Mouse (Mus musculus): ENCODE measurements around the gene Lrig2.

Gene Lrig2

DNA sequence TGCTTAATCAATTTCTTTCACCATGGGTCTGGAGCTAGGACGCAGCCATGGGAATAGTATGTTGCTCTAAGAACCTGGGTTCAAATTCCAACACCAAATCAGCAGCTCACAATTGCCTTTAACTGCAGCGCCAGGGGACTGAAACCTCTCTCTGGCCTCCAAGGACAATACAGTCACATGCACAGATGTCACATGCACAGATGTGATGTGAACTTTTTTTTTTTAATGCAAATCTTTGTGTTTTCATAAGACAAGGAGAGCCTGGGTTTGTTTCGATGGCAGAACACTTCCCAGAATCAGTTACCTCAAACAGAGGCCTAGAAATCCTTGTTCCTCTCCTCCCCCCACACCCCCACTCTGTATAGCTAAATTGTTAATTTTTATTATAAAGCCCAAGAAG, 133.5 kb downstream of the Lrig2 start:
- DNase-seq (ENCODE audit: extremely low spot score, low read depth, low spot score) = no peak

DNA sequence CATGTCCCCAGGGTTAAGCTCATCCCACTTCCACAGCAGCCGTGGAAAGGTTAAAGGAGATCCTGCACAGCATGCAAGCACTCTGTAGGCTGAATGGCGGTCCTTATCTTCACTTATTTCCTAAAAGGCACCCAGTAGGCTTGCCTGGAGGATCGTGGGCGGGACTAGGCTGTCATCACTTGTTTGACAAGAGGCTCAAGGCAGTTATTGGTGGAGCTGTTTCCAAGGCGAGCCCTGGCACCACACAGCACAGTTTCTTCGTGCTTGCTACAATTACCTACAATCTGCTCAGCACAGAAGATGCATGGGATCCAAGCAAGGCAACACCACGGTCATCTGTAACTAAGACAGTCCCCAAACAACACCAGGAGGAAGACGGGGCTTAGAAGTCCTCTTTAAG, 137.8 kb downstream of the Lrig2 start:
- DNase-seq (ENCODE audit: extremely low spot score, low read depth, low spot score) = no peak

DNA sequence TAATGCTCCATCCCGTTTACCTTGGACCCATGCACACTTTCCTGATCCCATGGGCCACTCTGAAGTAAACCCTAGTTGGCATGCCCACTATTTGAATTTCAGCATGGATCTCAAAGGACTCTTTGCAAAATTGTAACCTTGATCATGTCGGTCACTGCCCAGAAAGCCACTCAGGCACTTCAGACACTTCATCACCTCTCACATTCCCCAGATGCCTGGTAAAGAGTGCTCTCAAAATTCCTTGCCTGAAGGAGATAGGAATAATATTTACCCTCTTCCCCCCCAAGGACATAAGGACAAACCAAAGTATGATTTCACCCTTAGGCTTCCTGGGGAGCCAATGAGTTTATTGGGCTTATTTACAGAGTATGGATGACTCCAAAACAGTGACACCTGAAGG, 139.3 kb downstream of the Lrig2 start:
- DNase-seq (ENCODE audit: extremely low spot score, low read depth, low spot score) = no peak

DNA sequence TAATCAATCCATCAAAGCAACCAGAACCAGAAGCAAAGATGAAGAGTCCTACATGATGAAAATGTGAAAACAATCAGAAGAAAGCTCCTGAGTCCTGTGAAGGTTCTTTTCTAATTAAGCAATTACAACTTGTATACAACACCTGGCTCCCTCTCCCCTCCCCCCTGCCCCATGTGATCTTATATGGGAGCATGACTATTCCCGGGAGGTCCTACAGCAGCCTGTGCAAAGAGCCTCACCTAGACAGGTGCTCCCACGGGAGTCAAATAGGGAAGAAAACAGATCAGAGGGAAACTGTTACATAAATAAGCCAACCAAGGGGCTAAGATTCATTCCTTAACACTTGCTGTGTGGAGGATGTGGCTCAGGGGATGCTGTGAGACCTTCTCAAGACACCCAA, 143.8 kb downstream of the Lrig2 start:
- no peak for DNase-seq (ENCODE audit: extremely low spot score, low read depth, low spot score)

DNA sequence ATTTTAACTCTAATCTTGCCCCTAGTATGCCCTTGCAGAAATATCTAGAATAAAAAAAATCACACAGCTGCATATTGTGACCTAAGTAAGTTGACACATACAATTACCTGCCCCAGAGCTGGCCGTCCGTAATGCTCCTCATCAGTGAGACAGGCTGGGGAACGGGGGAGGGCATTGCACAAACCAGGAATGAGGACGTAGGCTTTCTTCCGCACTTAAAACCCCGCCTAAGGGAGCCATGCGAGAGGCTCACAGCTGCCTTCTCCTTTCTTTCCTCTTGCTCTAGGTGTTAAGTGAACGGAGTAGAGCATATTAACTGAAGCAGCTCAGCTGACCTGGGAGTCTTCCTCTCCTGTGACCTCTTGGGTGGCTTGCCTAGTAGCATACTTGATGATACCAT, 149.9 kb downstream of the Lrig2 start:
- no peak for DNase-seq (ENCODE audit: extremely low spot score, low read depth, low spot score)

DNA sequence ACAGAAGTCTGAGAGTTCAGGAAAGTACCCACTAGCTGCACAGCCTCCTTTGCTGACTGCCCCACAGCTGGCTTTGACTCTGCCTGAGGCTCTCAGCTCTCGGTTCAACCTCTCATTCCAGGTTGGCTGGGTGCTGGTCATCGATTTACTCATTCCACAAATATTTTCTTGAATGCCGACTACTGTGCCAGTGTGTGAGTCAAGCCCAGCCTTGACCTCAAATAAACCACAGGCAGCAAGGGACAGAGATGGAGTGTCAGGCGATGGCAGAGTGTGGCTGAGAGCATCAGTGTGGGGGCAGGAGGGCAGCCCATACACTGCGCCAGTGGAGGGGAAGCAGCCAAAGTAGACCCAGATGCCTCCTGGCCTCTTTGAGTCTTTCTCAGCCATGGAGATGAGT, 151.4 kb downstream of the Lrig2 start:
- DNase-seq (ENCODE audit: extremely low spot score, low read depth, low spot score) = no peak

DNA sequence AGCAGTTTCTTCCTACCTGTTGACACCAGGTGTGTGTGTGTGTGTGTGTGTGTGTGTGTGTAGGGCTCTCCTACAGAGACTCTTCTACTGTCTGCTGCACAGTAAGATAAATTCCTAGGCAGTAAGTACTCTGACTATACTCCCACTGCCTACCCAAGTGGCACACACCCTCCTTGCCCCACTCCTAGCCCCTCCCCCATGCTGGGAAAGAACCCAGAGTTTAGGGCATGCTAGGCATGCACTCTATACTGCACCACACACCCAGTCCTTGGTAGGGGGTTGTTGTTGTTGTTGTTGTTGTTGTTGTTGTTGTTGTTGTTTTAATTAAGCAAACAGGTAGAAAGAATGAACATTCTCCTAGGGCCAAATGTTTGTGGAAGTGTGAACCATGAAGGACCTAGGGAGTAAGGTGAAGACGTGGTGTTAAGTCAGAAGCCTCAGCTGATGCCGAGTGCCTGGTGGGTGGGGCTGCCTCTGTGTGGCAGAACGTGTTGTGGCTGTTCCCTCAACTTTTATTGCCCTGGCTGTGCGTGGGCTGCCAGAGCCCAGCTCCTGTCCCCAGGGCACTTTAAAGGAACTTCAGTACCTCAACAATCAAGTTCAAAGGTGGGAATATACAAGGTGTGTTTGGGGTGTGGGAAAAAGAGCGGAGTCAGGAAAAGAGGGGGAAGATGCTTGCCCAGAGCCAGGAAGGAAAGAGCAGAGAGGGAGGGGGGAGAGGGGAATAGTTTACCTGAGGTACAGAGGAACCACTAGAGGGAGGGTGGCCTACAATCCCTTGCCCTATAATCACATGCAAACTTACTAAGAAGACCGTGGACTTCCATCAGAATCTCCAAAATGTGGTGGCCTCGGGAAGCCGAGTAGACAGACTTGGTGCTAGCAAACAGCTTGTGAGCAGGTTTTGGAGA, 152.2 kb downstream of the Lrig2 start:
- no peak for DNase-seq (ENCODE audit: extremely low spot score, low read depth, low spot score)

DNA sequence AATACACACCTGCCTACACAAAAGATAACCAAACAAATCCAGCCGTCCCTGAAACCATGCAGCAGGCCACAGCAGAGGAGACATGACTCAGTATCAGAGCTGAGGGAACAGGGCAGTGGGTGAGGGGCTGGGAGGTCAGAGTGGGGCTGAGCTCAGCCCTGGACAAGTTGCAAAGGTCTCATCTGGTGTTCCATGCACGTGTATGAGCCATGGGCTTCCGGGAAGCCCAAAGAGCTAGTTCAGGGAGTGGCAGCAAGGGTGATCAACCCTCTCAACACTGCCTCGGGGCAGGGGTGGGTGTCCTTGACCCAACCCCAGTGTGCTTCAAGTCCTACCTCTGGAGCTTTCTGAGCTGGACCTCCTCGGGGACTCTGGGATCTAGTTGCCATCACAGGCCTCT, 153.0 kb downstream of the Lrig2 start:
- no peak for DNase-seq (ENCODE audit: extremely low spot score, low read depth, low spot score)

DNA sequence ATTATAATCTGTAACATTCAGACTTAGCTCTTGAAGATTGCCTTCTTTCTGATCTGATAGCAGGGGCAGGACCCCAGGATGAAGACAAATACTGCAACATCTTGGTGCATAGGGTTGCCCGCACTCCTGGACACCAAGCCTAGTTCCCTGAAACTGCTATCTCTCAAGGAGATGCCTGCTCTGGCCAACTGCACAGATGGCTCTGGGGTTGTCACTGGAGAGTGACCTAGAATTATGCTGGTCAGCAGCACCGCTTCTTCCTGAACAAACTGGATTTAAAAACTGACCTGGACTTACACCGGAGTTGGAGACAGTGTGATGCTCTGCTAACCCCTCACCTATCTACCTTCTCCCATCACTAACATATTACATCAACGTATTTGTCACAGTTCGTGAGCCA, 155.6 kb downstream of the Lrig2 start:
- no peak for DNase-seq (ENCODE audit: extremely low spot score, low read depth, low spot score)

DNA sequence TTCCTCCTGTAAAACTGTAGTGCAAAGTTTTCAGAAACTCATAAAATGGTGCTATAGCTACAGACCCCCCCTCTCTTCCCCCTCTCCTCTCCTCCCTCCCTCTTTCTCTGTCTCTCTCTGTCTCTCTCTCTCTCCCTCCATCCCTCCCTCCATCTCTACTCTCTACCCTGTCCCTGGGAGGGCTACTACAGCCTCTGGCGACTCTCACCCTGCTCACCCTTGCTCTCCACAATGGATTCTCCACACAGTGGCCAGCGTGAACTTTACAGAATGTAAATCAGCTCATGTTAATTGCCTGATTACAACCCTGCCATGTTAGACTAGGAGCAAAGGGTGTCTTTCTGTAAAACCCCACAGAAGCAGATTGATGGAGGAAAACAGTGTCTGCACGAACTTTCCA, 157.8 kb downstream of the Lrig2 start:
- DNase-seq (ENCODE audit: extremely low spot score, low read depth, low spot score) = no peak

DNA sequence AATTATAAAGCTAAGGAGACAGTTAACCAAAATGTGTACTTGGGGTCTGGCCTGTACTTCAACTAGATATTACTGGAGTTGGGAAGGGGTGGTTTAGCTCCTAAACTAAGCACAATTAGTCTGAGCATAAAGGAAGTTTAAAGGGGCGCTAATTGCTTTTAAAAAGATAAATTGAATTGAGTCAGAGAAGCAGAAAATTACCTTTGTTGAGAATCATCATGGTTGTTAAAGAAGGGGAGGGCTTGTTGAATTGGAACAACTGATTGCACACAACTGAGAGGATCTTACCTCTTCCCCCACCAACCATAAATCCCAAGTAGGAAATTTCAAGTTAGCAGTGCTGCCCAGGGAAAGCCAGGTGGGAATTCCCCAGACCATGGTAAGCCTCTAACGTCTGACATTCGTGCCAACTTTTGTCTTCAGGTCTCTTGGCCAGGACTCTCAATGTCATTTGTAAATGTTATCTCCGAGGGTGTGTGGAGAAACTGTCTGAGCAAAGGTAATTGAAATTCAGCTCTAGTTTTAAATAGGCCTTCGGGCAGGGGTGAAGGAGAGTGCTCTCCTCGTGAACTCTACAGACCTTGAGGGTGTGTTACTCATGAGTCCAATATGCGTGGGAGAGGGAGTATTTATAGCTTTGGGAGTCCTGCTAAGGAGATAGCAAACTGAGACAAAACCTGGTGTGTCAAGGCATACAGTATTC, 159.2 kb downstream of the Lrig2 start:
- DNase-seq (ENCODE audit: extremely low spot score, low read depth, low spot score) = no peak

DNA sequence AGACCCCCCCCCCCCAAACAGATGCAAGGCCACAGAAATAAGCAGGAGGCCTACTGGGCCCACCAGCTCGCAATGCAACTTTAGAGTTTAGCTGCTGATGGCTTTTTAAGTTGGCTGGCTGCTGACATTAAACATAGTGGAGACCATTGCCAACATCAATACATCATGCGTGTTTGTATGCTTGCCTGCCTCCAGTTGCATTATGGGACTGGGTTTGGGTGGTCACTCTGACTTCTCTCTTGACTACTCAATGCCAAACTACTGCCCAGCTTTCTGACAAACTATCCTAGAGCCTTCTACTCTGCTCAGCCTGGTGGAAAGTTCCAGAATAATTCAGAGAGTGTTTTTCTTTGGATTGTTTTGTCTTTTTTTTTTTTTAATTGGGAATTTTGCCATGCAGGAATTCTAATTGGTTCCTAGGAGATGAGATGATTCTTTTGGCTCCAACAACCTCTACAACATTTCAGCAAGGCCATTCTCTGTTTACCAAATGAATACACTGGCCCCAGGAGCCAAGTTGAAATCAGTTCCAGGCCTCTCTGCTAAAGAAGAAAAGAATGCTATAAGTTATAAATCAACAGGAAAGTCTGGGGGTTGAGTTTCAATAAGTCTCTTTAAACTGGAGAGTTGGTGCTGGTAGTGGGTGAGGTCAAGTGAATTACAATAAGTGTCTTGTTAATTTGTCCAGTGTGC, 161.3 kb downstream of the Lrig2 start:
- no peak for DNase-seq (ENCODE audit: extremely low spot score, low read depth, low spot score)

DNA sequence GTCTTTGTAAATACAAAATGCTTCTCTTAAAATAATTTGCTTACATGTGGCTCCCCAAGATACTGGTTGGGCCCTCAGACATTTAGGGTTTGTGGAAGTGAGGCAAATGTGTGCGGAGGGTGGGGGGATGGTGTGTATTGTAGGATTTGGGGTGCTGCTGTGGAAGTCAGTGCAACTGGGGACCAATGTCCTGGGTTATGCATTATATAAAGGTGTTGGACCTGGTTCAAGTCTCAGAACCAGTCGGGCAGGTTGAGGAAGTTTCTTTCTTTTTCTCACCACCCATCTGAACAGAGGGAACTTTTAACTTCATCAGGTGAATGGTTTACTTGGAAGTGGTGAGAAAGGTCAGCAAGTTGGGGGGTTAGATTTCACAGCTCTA, 161.9 kb downstream of the Lrig2 start:
- no peak for DNase-seq (ENCODE audit: extremely low spot score, low read depth, low spot score)

DNA sequence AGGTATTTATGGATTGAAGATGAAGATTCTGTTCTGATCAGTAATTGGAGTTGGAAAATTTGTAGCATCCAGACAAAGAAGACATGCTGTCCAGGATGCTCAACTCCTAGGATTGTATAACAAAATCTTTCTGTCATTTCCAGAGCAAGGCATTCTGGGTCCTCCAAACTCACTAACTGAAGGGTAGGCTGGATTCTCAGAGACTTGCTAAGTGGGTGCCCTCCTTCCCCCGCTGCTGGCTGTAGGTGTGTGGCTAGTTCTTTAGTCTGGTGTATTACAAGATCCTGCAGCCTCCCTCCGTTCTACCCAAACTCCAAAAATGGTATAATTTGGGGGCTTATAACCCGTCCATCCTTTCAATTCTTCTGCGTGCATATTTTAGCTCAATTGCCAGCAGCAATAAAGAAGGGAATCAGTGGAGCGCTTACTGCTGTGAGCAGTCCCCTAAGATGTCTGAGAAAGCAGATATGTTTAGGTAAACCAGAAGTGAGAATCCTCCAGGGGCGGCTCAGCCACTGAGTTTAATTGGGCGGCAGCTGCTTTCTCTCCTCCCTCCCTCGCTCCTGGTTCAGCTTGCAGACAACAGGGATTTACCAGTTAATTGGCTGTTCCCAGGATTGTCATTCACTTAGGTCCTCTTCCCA, 162.4 kb downstream of the Lrig2 start:
- no peak for DNase-seq (ENCODE audit: extremely low spot score, low read depth, low spot score)

Data from hindlimb bud, embryonic 11.5 days (tissue).